Comparison of ENCODE assay signal across 10 mouse cellular contexts in genomic region chr3:47281783-47282182, GRCm38 (mm10).
"Had no signal": no experiment of that assay in that cellular context is flagged by ENCODE, and none has a peak within 500 bp of the region (broad histone marks: within the 10 kb centered on the region; RNA-seq: fewer than 3 reads in every experiment).

No protein-coding gene starts in this region.

- H3K4me2 ChIP-seq: limb, embryonic 12.5 days had no signal

- H3K9ac ChIP-seq: limb, embryonic 12.5 days; liver, embryonic 14.5 days had no signal

- H3K4me3 ChIP-seq: limb, embryonic 12.5 days had no signal

- H3K4me1 ChIP-seq: limb, embryonic 12.5 days had no signal

- H3K9me3 ChIP-seq: limb, embryonic 12.5 days had no signal

- H3K36me3 ChIP-seq: limb, embryonic 12.5 days had no signal

- H3K27me3 ChIP-seq: limb, embryonic 12.5 days had no signal

- H3K27ac ChIP-seq: limb, embryonic 12.5 days; liver, embryonic 14.5 days; stomach, postnatal 0 days had no signal

- DNase-seq: kidney, adult 8-10 months; kidney, postnatal 25 days; layer of hippocampus, adult 9-11 months; layer of hippocampus, postnatal 36 days; liver; lung, adult 18-20 months; thymus, postnatal 4 days had no signal
